Mouse (Mus musculus): Measurements from ENCODE around the gene Aif1.

Aif1 gene

DNA sequence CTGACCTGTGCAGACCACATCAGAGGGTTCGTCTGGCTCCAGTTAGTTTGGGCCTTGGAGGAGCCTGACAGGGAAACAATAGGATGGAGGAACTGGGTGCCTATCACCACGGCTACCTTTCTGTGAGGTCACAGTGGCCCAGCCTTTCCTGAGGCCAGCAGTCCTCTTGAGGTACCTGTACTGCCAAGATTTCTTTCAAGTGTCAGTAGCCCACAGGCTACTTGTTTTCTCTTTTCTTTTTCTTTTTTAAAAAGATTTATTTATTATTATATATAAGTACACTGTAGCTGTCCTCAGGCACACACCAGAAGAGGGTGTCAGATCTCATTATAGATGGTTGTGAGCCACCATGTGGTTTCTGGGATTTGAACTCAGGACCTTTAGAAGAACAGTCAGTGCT, at the start of gene Aif1:
TSS of gene Aif1 (minus strand) at position 101 of the 400 bp plus-strand sequence.
- DNase-seq (ENCODE audit: low spot score in 2 of 2), result no peak

DNA sequence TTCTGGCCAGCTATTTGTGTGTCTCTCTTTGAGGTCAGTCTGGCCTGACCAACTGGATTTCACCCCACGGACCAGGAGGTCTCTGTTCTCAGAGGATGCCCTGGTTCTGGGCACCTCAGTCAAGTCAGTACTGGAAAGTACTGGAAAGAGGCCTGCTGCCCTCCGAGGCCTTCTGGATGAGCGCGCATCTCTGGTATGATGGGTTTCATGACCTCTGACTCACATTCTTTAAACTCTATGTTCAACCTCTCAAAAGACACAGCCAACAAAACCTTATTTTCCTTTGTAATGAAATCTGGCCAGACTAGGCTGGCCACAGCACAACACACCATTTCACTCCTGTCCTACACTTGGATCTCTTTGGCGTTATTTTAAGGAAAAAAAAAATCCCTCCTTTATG, 49.6 kb upstream of the Aif1 start:
- no peak for DNase-seq (ENCODE audit: low spot score in 2 of 2)

- DNase-seq (ENCODE audit: low spot score in 2 of 2), result no peak
These were observed 48.8 kb upstream of the Aif1 start for GRCm38 (mm10) chr17:35224641-35225040.

DNA sequence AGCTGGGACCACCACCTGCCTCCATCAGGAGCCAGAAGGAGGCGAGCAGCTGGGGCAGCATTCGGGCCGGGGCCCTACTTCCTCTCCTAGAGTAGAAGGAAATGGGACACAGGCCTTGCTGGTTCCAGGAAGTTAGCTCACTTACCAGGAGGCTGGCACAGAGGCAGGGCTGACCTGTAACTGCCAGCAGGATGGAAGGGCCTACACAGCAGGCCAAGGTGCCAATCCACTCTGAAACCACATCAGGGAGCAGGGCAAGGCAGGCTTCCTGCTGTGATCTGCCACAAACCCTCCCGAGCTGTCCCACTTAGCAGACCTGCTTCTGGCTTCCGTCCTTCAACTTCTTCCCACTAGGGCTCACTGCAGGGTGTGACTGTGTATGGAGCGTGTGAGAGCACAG, 46.4 kb upstream of the Aif1 start:
- no peak for DNase-seq (ENCODE audit: low spot score in 2 of 2)

DNA sequence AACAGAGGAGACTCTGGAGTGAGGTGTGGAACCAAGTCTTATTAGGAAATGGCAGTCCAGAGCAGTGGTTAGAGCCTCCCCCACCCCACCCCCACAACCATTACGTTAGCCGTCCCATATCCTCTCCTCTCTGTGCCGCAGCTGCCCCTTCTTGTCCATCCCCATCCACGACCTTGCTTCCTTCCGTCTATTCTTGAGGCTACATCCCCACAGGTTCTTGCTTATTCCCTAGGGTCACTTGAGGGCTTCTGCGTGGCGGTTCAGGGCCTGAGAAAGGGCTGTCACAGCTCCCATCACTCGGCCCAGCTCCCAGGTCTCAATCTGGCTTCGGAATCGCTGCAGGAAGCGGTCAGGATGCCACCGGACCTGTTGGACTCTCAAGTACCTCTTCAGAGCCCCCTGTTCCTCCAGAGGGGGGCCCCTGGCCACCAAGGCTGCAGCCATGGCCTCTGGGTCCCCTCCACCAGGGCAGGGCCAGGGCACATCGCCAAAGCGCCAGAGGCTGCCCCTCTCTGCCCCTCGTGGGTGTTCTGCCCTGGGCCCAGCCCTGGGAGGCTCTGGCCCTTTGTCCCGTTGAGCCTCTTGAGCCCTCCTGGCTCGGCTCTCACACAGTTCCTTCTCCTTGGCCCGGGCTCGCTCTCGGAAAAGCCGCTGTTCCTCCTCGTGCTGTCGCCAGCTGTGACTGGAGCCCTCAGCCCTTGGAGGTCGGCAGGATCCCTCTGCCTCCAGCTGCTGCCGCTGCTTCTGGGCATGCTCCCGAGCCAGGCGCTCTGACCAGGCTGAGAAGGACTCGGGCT, 44.5 kb upstream of the Aif1 start, which contains the start of gene Gm16181:
TSS of gene Gm16181 (plus strand) at position 679 of the 797 bp plus-strand sequence.
- DNase-seq (ENCODE audit: low spot score in 2 of 2), result no peak

DNA sequence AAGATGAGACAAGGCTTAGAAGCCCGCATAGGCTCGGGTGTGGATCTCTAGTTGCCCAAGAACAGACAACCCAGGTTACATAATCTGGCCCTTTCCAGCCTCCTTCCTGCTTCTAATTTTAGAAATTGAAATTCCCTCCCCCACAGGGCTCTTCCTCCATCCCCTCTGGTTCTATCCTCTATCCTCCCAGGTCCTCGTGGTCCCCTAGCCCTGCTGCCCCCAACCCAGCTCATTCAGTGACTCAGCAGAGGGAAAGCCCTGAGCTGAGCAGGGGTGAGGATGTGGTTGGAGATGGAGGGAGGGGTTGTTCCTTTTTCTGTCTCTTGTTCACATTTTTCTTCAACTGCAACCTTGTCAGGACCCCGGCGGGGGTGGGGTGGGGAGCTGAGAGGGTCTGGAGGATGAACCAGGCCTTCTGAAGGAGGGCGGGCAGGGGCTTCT, 43.8 kb upstream of the Aif1 start:
- no peak for DNase-seq (ENCODE audit: low spot score in 2 of 2)

DNA sequence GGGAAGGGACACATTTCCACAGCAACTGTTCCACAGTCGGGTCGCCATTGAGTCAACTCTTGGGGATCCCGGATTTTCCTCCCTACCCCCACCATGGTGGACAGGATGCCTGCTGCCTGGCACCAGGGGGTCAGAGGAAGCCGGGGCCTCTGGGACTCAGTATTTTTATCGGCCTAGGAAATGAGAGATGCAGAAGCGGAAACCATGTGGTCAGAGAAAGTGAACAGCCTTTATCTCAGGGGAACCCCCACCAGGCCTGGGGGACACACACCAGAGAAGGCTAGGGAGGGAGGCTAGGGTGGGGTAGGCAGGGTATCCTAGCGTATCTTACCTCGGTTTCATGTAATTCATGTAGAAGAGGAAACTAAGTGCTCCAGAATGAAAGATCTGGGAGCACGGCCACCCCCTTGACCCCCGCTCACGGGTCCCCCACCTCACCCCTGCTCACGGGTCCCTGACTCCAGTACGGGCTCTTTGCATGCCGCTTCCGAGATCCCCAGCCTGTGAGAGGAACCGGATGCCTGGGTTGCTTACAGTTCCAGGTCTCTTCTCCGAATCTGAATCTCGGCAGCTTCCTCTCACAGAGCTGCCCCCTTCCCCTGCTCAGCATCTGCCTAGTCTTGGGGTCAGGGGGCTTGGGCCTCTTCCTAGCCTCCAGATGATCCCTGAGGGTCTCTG, 42.8 kb upstream of the Aif1 start:
- DNase-seq (ENCODE audit: low spot score in 2 of 2), result no peak

DNA sequence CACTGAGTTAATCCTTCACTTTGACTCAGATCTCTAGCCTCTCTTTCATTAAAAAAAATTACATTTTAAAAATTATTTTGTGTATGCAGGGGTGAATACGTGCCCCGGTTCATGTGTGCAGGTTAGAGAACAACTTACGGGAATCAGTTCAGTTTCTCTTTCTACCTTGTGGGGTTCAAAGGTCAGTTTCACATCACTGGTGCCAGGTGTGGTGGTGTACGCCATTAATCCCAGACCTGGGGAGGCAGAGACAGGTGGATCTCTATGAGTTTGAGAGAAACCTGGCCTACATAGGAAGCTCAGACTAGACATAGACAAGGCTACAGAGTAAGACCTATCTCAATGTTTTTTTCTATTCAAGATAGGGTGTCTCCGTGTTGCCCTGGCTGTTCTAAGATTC, 37.2 kb upstream of the Aif1 start:
- no peak for DNase-seq (ENCODE audit: low spot score in 2 of 2)

- DNase-seq (ENCODE audit: low spot score in 2 of 2), result no peak
These were observed 34.7 kb upstream of the Aif1 start for GRCm38 (mm10) chr17:35210593-35210992.

DNA sequence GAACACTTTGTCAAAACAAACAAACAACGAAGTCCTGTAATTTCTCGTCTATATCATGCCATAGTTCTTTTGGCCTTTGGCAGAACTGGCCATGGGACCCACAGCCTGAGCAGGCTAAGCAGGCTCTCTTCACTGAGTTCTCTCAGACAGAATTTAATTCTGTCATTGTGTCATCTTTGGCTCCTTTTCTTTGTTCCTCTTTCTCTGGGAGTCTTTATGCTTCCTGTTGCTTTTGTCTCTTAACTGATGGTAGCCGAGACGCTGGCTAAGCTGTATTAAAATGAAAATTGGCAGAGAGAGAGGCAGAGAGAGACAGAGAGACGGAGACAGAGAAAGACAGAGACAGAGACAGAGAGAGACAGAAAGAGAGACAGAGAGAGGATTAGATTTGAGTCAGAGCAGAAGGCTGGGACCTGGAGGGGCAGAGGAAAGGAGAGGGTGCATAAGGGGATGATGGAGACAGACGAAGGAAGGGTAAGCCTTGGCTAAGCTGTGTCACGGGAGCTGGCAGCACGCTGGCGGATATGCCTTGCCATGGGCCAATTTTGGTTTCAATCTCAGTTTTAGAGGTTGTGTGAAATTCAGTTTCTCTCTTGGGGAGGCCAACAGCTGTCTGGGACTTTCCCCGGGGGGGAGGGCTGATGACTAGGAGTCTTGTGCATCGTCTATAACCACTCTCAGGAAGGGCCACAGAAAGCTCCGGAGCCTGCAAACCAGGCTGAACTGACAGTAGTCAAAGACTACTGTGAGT, 34.1 kb upstream of the Aif1 start:
- DNase-seq (ENCODE audit: low spot score in 2 of 2), result no peak

- DNase-seq (ENCODE audit: low spot score in 2 of 2), result no peak
These were observed 29.5 kb upstream of the Aif1 start for GRCm38 (mm10) chr17:35205380-35205769.

DNA sequence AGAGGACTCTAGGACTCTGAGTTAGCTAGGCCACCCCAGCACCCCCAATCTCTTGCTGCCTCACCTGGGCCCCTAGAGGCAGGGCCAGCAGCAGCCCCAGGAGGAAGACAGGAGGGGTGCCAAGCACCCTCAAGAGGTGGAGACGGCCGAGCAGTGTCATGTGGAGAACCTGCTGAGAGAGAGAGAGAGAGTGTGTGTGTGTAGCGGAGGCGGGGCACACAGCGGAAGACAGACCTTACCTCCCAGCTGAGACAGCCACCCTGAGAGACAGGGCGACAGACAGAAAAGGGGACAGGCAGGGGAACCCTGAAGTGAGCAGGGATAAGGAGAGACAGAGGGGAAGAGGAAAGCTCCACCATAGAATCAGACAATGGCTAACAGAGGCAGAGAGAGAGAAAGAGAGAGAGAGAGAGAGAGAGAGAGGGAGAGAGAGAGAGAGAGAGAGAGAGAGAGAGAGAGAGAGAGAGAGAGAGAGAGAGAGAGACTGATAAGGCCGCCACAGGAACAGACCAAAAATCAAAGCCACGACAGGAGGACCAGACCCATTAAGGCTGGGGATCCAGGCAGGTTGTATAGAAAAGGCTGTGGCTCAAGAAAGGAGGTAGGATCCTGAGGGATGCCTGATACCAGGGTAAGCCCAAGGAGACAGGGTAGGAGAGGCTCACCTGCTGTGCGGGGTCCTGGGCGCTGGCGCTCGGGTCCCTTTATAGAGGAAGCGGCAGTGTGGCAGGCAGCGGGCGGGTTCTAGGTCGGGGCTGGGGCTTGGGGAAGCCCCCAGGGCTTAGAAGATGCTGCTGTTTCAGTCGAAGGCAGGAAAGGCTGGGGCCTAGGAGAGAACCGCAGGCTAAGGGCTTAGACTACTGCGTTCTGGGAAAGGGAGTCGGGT, 28.9 kb upstream of the Aif1 start, which contains the start of gene Lta:
TSS of gene Lta (minus strand) at position 858 of the 886 bp plus-strand sequence.
- DNase-seq (ENCODE audit: low spot score in 2 of 2), result no peak

DNA sequence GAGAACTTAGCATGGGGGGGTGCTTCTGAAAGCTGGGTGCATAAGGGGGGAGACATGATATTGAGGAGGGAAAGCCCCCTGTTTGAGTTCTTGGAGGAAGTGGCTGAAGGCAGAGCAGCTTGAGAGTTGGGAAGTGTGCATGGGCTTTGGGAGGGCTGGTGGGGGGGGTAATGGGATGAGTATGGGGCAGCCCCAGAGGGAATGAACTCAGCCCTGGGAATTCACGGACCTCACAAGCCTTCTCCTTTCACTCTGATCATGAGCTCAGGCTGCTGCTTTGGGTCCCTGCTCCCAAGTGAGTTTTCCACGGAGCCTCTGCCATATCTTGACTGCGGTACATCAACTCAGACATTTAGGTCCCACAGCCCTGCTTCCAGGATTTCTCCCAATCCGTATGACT, 26.6 kb upstream of the Aif1 start:
- no peak for DNase-seq (ENCODE audit: low spot score in 2 of 2)

GRCm38 (mm10) chr17:35201787-35202186, 25.9 kb upstream of the Aif1 start, which contains the start of gene Tnf:
Tnf (minus strand) TSS chr17:35202007.
- DNase-seq (ENCODE audit: low spot score in 2 of 2), result no peak

DNA sequence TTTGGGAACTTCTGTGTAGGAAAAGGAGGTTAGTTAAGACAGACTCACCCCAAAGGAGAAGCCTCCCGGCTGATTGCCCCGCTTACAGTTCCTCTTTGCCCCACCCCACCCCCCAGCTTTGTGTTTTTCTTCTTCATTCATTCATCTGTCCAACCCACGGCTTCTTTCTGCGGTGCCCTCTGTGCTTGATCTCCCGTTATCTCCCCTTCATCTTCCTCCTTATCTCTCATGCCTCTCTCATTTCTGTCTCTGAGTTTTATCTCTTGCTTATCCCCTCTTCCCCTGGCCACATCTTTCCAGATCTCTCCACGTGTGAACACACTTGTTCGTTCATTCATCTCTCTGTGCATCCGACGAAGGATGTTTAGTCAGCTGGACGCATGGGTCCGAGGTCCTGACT, 25.3 kb upstream of the Aif1 start:
- no peak for DNase-seq (ENCODE audit: low spot score in 2 of 2)

- no peak for DNase-seq (ENCODE audit: low spot score in 2 of 2)
These were observed 24.5 kb upstream of the Aif1 start for GRCm38 (mm10) chr17:35200398-35200797.

GRCm38 (mm10) chr17:35198946-35199345, 23.1 kb upstream of the Aif1 start:
- DNase-seq (ENCODE audit: low spot score in 2 of 2), result no peak

- DNase-seq (ENCODE audit: low spot score in 2 of 2), result no peak
These were observed 22.2 kb upstream of the Aif1 start for GRCm38 (mm10) chr17:35198029-35198428.

DNA sequence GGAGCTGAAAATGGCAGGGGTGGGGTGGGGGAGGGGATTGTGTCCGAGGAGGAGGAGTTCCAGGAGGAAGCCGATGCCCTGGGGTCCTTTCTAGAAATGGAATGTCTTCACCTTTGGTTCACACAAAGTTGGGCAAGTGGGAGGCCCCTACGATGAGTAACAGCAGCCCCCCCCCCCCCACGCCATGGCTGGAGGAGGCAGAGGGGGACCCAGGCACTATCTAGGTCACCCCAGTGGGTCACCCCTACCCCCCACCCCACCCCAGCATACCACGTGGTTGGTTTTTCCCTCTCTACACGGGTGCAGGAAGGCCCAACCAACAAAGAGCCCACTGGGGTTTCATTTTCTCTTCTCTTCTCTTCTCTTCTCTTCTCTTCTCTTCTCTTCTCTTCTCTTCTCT, 21.3 kb upstream of the Aif1 start:
- DNase-seq (ENCODE audit: low spot score in 2 of 2), result no peak

- DNase-seq (ENCODE audit: low spot score in 2 of 2), result no peak
These were observed 20.4 kb upstream of the Aif1 start for GRCm38 (mm10) chr17:35196321-35196641.

- peak; percentile 73 to 77 for DNase-seq (ENCODE audit: low spot score in 2 of 2)
These were observed 19.9 kb upstream of the Aif1 start for GRCm38 (mm10) chr17:35195631-35196320.
